Mouse (Mus musculus): ENCODE measurements around the gene Cyp2c23. TPM values are rescaled to one million over a fixed set of nuclear protein-coding genes. Genes with fewer than 3 reads are reported as not detected.

Cyp2c23 gene
- polyA plus RNA-seq (2015; fragmentation: Nextera tagmentation; extraction: Ambion mirVana): 0.35 TPM in 2 replicates

GRCm38 (mm10) chr19:44028972-44029371 lies at the start of gene Cyp2c23:
TSS of gene Cyp2c23 (minus strand) at chr19:44029208.
- no peaks in the 10 kb centered on the region for H3K27me3 ChIP-seq
- H3K27ac ChIP-seq: no peak within 1 kb of the TSS
- no peaks in the 10 kb centered on the region for H3K9me3 ChIP-seq
- H3K4me1 ChIP-seq: peaks cover 5% of the 10 kb centered on the region; the same call in 1 of the 2 replicates
- H3K4me3 ChIP-seq: no peak within 1 kb of the TSS
- WGBS: 71% methylated on average over 6 of the region's 8 CpGs
- H3K36me3 ChIP-seq: no peaks in the 10 kb centered on the region
- no peak for ATAC-seq (ENCODE audit: borderline replicate concordance, extremely low read depth, low FRiP score, low TSS enrichment)
- H3K9ac ChIP-seq: no peak within 1 kb of the TSS
- no peak within 1 kb of the TSS for H3K4me2 ChIP-seq

GRCm38 (mm10) chr19:44077024-44077423 lies 48.0 kb upstream of the Cyp2c23 start:
- Histone ChIP-seq H3K27ac (no peak overlapping the region), H3K9ac (no peak overlapping the region), H3K4me3 (no peak overlapping the region), H3K27me3 (no peaks in the 10 kb centered on the region), H3K4me1 (no peaks in the 10 kb centered on the region), H3K9me3 (no peaks in the 10 kb centered on the region), H3K4me2 (no peak overlapping the region), H3K36me3 (peaks cover 41% of the 10 kb centered on the region)
- no peak for ATAC-seq (ENCODE audit: borderline replicate concordance, extremely low read depth, low FRiP score, low TSS enrichment)
- WGBS: 82% methylated on average over 4 of the region's 4 CpGs

- Histone ChIP-seq H3K4me1 (no peaks in the 10 kb centered on the region), H3K27me3 (no peaks in the 10 kb centered on the region), H3K4me2 (no peak overlapping the region), H3K36me3 (peaks cover 40% of the 10 kb centered on the region), H3K4me3 (no peak overlapping the region), H3K9ac (no peak overlapping the region), H3K27ac (no peak overlapping the region), H3K9me3 (no peaks in the 10 kb centered on the region)
- 83% methylated on average over 9 of the region's 9 CpGs for WGBS
- ATAC-seq (ENCODE audit: borderline replicate concordance, extremely low read depth, low FRiP score, low TSS enrichment): no peak
Observed at GRCm38 (mm10) chr19:44076457-44076856, 47.4 kb upstream of the Cyp2c23 start.

- Histone ChIP-seq H3K27ac (no peak overlapping the region), H3K4me2 (no peak overlapping the region), H3K4me3 (no peak overlapping the region), H3K27me3 (no peaks in the 10 kb centered on the region), H3K9ac (no peak overlapping the region), H3K4me1 (no peaks in the 10 kb centered on the region), H3K9me3 (no peaks in the 10 kb centered on the region), H3K36me3 (peaks cover 34% of the 10 kb centered on the region)
- WGBS: 85% methylated on average over 11 of the region's 11 CpGs
- no peak for ATAC-seq (ENCODE audit: borderline replicate concordance, extremely low read depth, low FRiP score, low TSS enrichment)
Observed at GRCm38 (mm10) chr19:44074986-44075385, 46.0 kb upstream of the Cyp2c23 start.

GRCm38 (mm10) chr19:44071166-44071565 lies 42.2 kb upstream of the Cyp2c23 start:
- no peaks in the 10 kb centered on the region for H3K27me3 ChIP-seq
- WGBS: 53% methylated on average over 5 of the region's 5 CpGs
- H3K9me3 ChIP-seq: no peaks in the 10 kb centered on the region
- ATAC-seq (ENCODE audit: borderline replicate concordance, extremely low read depth, low FRiP score, low TSS enrichment): no peak
- H3K4me2 ChIP-seq: no peak overlapping the region
- H3K4me3 ChIP-seq: no peak overlapping the region
- peaks cover 14% of the 10 kb centered on the region for H3K4me1 ChIP-seq
- no peak overlapping the region for H3K27ac ChIP-seq
- no peak overlapping the region for H3K9ac ChIP-seq
- peaks cover 4% of the 10 kb centered on the region; the same call in 1 of the 2 replicates for H3K36me3 ChIP-seq

GRCm38 (mm10) chr19:44069914-44070232 lies 40.9 kb upstream of the Cyp2c23 start:
- WGBS: 6% methylated on average over 4 of the region's 4 CpGs
- ATAC-seq (ENCODE audit: borderline replicate concordance, extremely low read depth, low FRiP score, low TSS enrichment): no peak
- Histone ChIP-seq H3K36me3 (no peaks in the 10 kb centered on the region), H3K4me2 (peak overlapping the region; percentile 77), H3K9ac (peak overlapping the region; percentile 71), H3K9me3 (no peaks in the 10 kb centered on the region), H3K4me3 (peak overlapping the region; percentile 72), H3K27me3 (no peaks in the 10 kb centered on the region), H3K27ac (peak overlapping the region; percentile 58), H3K4me1 (peaks cover 14% of the 10 kb centered on the region)

GRCm38 (mm10) chr19:44069121-44069913 lies 40.3 kb upstream of the Cyp2c23 start, which contains the start of gene Erlin1:
TSS of gene Erlin1 (minus strand) at chr19:44069785.
- peak within 1 kb of the TSS; percentile 72 for H3K4me3 ChIP-seq
- H3K36me3 ChIP-seq: no peaks in the 10 kb centered on the region
- peak; percentile 94 for ATAC-seq (ENCODE audit: borderline replicate concordance, extremely low read depth, low FRiP score, low TSS enrichment)
- under 1% methylated on average over 63 of the region's 75 CpGs for WGBS
- H3K4me1 ChIP-seq: peaks cover 14% of the 10 kb centered on the region
- peak within 1 kb of the TSS; percentile 77 for H3K4me2 ChIP-seq
- peak within 1 kb of the TSS; percentile 71 for H3K9ac ChIP-seq
- peak within 1 kb of the TSS; percentile 58 for H3K27ac ChIP-seq
- no peaks in the 10 kb centered on the region for H3K9me3 ChIP-seq
- H3K27me3 ChIP-seq: no peaks in the 10 kb centered on the region

GRCm38 (mm10) chr19:44068232-44068631 lies 39.2 kb upstream of the Cyp2c23 start:
- Histone ChIP-seq H3K4me2 (peak overlapping the region; percentile 77), H3K9ac (no peak overlapping the region), H3K4me1 (peaks cover 14% of the 10 kb centered on the region), H3K4me3 (peak overlapping the region; percentile 72), H3K27ac (no peak overlapping the region), H3K36me3 (no peaks in the 10 kb centered on the region), H3K27me3 (no peaks in the 10 kb centered on the region), H3K9me3 (no peaks in the 10 kb centered on the region)
- whole genome bisulfite sequencing: 66% methylated on average over 4 of the region's 4 CpGs
- no peak for ATAC-seq (ENCODE audit: borderline replicate concordance, extremely low read depth, low FRiP score, low TSS enrichment)

GRCm38 (mm10) chr19:44067323-44068049 lies 38.5 kb upstream of the Cyp2c23 start:
- Histone ChIP-seq H3K27me3 (no peaks in the 10 kb centered on the region), H3K9me3 (no peaks in the 10 kb centered on the region), H3K4me3 (no peak overlapping the region), H3K4me2 (peak overlapping the region; percentile 77; the same call in 1 of the 2 replicates), H3K27ac (no peak overlapping the region), H3K36me3 (peaks cover 2% of the 10 kb centered on the region), H3K4me1 (peaks cover 14% of the 10 kb centered on the region), H3K9ac (no peak overlapping the region)
- ATAC-seq (ENCODE audit: borderline replicate concordance, extremely low read depth, low FRiP score, low TSS enrichment): no peak
- 66% methylated on average over 9 of the region's 9 CpGs for WGBS

- H3K9me3 ChIP-seq: no peaks in the 10 kb centered on the region
- no peak overlapping the region for H3K27ac ChIP-seq
- no peaks in the 10 kb centered on the region for H3K27me3 ChIP-seq
- H3K4me2 ChIP-seq: no peak overlapping the region
- ATAC-seq (ENCODE audit: borderline replicate concordance, extremely low read depth, low FRiP score, low TSS enrichment): no peak
- 81% methylated on average over 2 of the region's 2 CpGs for WGBS
- H3K4me1 ChIP-seq: peaks cover 14% of the 10 kb centered on the region
- H3K36me3 ChIP-seq: peaks cover 18% of the 10 kb centered on the region
- H3K9ac ChIP-seq: no peak overlapping the region
- H3K4me3 ChIP-seq: no peak overlapping the region
Observed at GRCm38 (mm10) chr19:44064734-44065133, 35.7 kb upstream of the Cyp2c23 start.

- no peaks in the 10 kb centered on the region for H3K9me3 ChIP-seq
- H3K4me3 ChIP-seq: no peak overlapping the region
- peaks cover 11% of the 10 kb centered on the region for H3K4me1 ChIP-seq
- H3K4me2 ChIP-seq: no peak overlapping the region
- no peak overlapping the region for H3K27ac ChIP-seq
- no peak for ATAC-seq (ENCODE audit: borderline replicate concordance, extremely low read depth, low FRiP score, low TSS enrichment)
- H3K36me3 ChIP-seq: peaks cover 25% of the 10 kb centered on the region
- no peak overlapping the region for H3K9ac ChIP-seq
- WGBS: 70% methylated on average over 7 of the region's 7 CpGs
- no peaks in the 10 kb centered on the region for H3K27me3 ChIP-seq
Observed at GRCm38 (mm10) chr19:44063773-44064172, 34.8 kb upstream of the Cyp2c23 start.

- H3K27ac ChIP-seq: no peak overlapping the region
- no peak overlapping the region for H3K9ac ChIP-seq
- WGBS: 86% methylated on average over 3 of the region's 3 CpGs
- ATAC-seq (ENCODE audit: borderline replicate concordance, extremely low read depth, low FRiP score, low TSS enrichment): no peak
- no peak overlapping the region for H3K4me2 ChIP-seq
- H3K4me3 ChIP-seq: no peak overlapping the region
- no peaks in the 10 kb centered on the region for H3K4me1 ChIP-seq
- H3K9me3 ChIP-seq: no peaks in the 10 kb centered on the region
- no peaks in the 10 kb centered on the region for H3K27me3 ChIP-seq
- H3K36me3 ChIP-seq: peaks cover 41% of the 10 kb centered on the region
Observed at GRCm38 (mm10) chr19:44060226-44060625, 31.2 kb upstream of the Cyp2c23 start.

Measured in lung, embryonic 15.5 days (tissue).